Mouse (Mus musculus) frontal cortex, adult (tissue): ENCODE measurements around the gene BC035947.
A peak's percentile ranks its signal among the peaks of the same experiment; 100 is the strongest.
"Not testable (repeated sequence)": the region's sequence is repeated elsewhere in the genome, so short reads cannot be mapped to it uniquely, and the experiment has no call there.

Experiments used
- ATAC-seq: cut with Nextera tagmentation; 2 replicates; pipeline ENCODE4 v1.9.2; 2017; ENCODE audit warnings: mild to moderate bottlenecking, moderate library complexity, mixed read lengths; ENCODE audit not compliant: low TSS enrichment

BC035947 gene

GRCm38 (mm10) chr1:78501856-78502255 is 10.1 kb downstream of the BC035947 start:
- ATAC-seq, result not testable (repeated sequence)

GRCm38 (mm10) chr1:78501036-78501435 is 10.9 kb downstream of the BC035947 start:
- no peak for ATAC-seq

- no peak for ATAC-seq
Measured at GRCm38 (mm10) chr1:78490143-78490542, 21.8 kb downstream of the BC035947 start.

GRCm38 (mm10) chr1:78488752-78489492 is 23.0 kb downstream of the BC035947 start, which contains the start of gene Farsb:
TSS of gene Farsb (minus strand) at chr1:78488897.
- peak; percentile 98 for ATAC-seq

GRCm38 (mm10) chr1:78488427-78488751 is 23.6 kb downstream of the BC035947 start:
- ATAC-seq, result peak; percentile 75

- no peak for ATAC-seq
Measured at GRCm38 (mm10) chr1:78484361-78484760, 27.6 kb downstream of the BC035947 start.

- ATAC-seq, result no peak
Measured at GRCm38 (mm10) chr1:78483430-78483829, 28.5 kb downstream of the BC035947 start.

- ATAC-seq, result no peak
Measured at GRCm38 (mm10) chr1:78472441-78472840, 39.5 kb downstream of the BC035947 start.

- peak; percentile 62; the same call in 1 of the 2 replicates for ATAC-seq
Measured at GRCm38 (mm10) chr1:78454659-78455058, 57.3 kb downstream of the BC035947 start.

GRCm38 (mm10) chr1:78453886-78454285 is 58.1 kb downstream of the BC035947 start:
- ATAC-seq, result no peak

- ATAC-seq, result no peak
Measured at GRCm38 (mm10) chr1:78452544-78452943, 59.4 kb downstream of the BC035947 start.

- peak; percentile 55; the same call in 1 of the 2 replicates for ATAC-seq
Measured at GRCm38 (mm10) chr1:78451070-78451854, 60.7 kb downstream of the BC035947 start.

GRCm38 (mm10) chr1:78448091-78448490 is 63.9 kb downstream of the BC035947 start:
- ATAC-seq, result no peak
